Mouse (Mus musculus) mouse embryonic stem cell (cell line): ENCODE data around the gene Eva1c.

ENCODE experiments used
- in situ Hi-C, 2 experiments: fragments of 300-500 bp; cut with MboI; formaldehyde crosslinking; loops; 1 replicate in 1 of 2; 3 replicates in 1 of 2; pipeline ENCODE4 v1.14.3; 2019 to 2020; ENCODE audit warnings: low sequenced_read_pairs in 2 of 2, low pct_unique_long_range_greater_than_20kb in 1 of 2, mixed read lengths in 1 of 2; ENCODE audit not compliant: unreplicated experiment in 1 of 2

Gene Eva1c

DNA sequence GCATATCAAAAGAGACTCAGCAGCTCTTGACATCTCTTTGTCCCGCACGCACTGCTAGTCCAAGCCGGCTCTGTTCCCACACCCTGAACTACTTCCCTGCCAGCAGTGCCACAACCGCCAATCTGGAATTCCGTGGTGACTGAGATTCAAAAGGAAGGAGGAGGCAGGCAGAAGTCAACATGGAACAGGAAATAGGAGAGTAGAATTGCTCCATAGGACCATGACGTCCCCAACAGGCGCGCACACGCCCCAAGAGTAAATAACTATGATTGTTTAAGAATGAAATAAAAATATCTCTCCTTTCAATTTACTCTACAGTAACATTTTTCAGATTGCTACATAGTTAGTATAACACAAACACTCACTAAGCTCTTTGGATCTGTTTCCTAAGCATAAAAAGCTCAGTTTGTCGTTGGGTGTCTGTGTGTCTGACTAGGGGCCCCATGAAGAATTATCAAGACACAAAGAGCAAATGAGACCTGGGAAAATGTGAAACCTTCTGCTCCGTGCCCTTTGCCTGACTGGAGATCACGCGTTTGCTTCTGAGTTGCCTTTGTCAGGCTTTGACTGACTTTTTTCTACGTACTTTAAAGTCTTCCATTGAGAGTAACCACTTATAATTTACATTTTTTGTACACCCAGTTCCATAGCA lies 5.3 kb upstream of the Eva1c start:
- in situ Hi-C loops, result loop anchor here in 1 of 2 experiments (10.0 kb wide), 1 partner anchor 114 kb away; the partner anchor contains the start of gene Cfap298

DNA sequence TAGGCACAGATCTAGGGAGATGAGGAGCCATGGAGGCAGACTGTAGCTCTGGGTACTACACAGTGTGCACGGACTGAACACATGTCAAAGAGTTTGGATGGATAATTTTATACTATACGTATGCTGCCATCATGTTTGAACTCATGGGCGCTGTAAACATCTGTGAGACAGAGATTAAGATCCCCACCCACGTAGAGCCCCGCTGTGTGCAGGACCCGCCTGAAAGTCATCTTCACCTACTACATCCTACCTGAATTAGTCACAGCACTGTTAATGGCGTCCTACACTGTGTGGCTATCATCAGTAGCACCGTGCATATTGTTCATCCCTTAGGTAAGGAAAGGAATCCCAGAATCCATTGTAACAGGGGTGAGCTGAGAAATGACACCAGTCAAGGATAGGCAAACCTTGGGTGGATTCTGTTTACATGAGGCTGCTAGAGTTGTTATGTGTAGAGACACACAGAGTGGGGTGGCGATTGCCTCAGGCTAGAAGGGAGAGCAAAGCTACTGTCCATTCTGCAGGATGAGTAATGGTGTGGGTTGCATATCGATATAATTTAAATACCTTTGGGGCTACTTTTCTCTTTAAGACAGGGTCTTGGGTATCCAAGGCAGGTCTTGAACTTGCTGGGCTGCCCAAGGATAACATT lies 4.1 kb upstream of the Eva1c start:
- in situ Hi-C loops, result loop anchor here in 1 of 2 experiments (10.0 kb wide), 1 partner anchor 112 kb away; the partner anchor contains the start of gene Cfap298

DNA sequence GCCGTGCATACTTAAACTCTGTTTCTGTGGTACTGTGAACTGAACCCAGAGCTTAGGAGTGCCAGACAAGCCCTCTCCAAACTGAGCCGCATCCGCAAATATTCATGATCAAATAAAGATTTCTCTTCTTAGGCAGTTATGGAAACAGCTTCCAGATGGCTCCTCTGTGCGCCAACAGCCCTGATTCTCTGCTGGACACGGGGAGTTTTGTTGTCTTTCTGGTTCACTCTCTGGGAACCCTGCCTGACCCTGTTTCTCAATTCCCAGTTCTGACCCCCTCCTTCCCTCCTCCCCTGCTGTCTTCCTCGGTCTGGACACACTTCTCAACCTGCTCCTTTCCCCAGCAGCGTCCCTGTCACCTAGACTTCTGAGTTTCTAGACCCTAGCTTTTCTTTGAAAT lies 3.5 kb upstream of the Eva1c start:
- in situ Hi-C loops, result loop anchor here in 1 of 2 experiments (10.0 kb wide), 1 partner anchor 112 kb away; the partner anchor contains the start of gene Cfap298

- in situ Hi-C loops, result loop anchor here in 1 of 2 experiments (10.0 kb wide), 1 partner anchor 111 kb away; the partner anchor contains the start of gene Cfap298
Measured at GRCm38 (mm10) chr16:90823986-90824385, 2.5 kb upstream of the Eva1c start.

- in situ Hi-C loops, result loop anchor here in 1 of 2 experiments (10.0 kb wide), 1 partner anchor 109 kb away; the partner anchor contains the start of gene Cfap298
Measured at GRCm38 (mm10) chr16:90826041-90826440, 478 bp upstream of the Eva1c start.

DNA sequence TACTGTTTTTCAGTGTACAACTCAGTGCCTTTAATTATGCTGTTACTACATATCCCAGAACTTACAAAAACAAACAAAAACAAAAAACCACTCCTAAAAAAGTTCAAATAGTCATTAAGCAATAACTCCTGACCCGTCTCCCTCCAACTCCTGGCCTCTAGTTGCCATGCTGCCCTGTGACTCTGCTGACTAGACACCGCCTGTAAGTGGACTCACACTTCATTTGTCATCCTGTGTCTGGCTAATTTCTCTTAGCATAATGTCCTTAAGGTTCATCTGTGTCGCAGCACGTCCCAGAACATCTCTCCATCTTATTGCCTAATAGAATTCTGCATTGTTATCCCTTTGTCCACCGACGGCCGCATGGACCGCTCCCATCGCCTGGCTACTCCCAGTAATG lies 979 bp downstream of the Eva1c start:
- in situ Hi-C loops, result loop anchor here in 1 of 2 experiments (10.0 kb wide), 1 partner anchor 107 kb away; the partner anchor contains the start of gene Cfap298

DNA sequence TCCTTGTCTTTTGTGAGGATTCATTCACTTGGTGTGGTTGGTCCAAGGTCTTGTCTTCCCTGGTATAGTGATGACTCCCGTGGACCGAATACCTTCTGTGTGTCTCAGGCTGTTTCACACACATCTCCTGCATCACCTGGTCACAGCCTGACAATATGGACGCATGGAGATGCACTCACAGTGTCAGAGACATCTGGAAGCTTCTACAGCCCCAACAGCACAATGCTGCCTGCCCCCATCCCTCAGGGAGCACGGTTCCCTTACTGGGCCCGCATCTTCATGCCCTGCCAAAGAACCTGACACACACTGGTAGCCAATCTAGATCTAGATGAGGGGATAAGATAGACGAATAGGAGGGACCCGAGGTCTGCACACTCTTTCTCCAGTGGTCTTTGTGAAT lies 2.6 kb downstream of the Eva1c start:
- in situ Hi-C loops, result loop anchor here in 1 of 2 experiments (10.0 kb wide), 1 partner anchor 106 kb away; the partner anchor contains the start of gene Cfap298

DNA sequence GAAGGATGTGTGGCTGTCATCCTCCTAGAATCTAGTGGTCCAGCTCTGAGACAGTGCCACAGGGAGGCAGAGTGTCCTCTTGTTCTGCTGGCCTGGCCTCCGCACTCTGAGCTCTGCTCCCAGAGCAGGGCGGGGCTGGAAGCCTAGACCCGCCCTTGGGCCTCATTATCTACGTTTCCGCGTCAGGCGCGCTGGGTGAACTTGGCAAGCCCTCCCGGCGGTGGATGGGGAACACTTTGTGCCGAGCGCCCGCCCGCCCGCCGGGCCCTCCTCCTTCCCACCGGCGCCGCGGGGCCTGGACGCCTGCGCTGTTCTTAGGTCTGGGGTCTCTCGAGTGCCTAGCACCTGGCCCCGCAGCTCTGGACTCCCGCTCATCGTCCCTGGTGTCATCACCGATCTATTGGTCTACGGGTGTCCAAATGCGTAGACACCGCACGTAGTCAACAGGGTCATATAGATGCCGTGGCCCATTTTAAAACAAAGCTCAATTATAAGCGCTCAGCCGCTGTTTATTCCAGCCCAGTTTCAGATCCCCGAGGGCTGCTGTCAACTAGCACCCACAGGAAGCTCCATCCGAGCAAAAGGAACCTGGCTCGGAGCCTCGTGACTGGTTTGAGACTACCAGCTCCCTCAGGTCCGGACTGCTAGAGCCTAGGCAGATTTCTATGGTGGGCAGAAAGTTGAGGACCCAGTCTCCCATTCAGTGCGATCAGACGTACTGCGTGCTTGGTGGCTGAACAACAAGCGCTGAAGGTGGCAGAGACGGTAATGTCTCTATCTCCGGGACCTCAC lies 3.6 kb downstream of the Eva1c start:
- in situ Hi-C loops, result loop anchor here in 1 of 2 experiments (10.0 kb wide), 1 partner anchor 105 kb away; the partner anchor contains the start of gene Cfap298

GRCm38 (mm10) chr16:90830686-90831439 lies 4.3 kb downstream of the Eva1c start:
- in situ Hi-C loops, result no loop called here

- in situ Hi-C loops, result no loop called here
Measured at GRCm38 (mm10) chr16:90831676-90832075, 5.2 kb downstream of the Eva1c start.

GRCm38 (mm10) chr16:90832495-90832894 lies 6.0 kb downstream of the Eva1c start:
- in situ Hi-C loops, result no loop called here

- in situ Hi-C loops, result no loop called here
Measured at GRCm38 (mm10) chr16:90833041-90833791, 6.7 kb downstream of the Eva1c start.

- in situ Hi-C loops, result no loop called here
Measured at GRCm38 (mm10) chr16:90837431-90837830, 10.9 kb downstream of the Eva1c start.

GRCm38 (mm10) chr16:90842164-90842563 lies 15.6 kb downstream of the Eva1c start:
- in situ Hi-C loops, result no loop called here

DNA sequence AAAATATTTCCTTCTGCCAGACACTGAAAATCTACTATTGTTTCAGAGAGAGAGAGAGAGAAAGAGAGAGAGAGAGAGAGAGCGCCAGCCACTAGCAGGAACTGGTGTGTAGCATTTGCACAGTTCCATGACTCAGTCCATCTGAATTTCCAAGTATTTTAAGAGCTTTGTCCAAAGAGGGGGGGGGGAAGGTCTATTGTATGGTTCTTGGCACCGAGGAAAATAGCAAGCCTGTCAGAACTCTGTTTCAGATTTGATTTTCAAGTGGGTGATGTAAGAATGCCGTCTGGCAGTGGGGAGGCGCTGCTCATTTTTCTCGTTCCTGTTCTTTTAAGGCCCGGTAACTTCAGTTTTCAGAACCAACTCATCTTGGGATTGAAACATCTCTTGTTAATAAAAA lies 18.5 kb downstream of the Eva1c start:
- in situ Hi-C loops, result no loop called here

DNA sequence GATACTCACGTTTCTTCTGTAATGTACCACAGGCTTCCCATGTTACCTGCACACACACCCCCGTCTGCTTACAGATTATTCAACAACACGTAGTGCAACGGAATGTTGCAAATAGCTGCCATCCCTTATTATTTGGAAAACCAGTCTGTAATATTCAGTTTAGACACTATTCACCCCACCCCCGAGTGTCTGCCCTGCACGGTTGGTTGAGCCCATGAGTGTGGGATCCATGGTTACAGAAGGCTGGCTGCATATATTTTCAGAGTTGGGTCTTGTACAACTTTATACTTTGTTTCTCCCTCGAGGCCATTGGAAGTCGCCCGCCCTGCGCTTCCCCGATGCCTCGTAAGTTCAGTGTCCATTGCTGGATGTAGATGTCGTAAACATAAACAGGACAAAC lies 19.1 kb downstream of the Eva1c start:
- in situ Hi-C loops, result no loop called here

- in situ Hi-C loops, result no loop called here
Measured at GRCm38 (mm10) chr16:90848697-90849096, 22.2 kb downstream of the Eva1c start.
